Mouse (Mus musculus): ENCODE measurements around the gene Spcs2. TPM values are rescaled to one million over a fixed set of nuclear protein-coding genes. Genes with fewer than 3 reads are reported as not detected.

The Spcs2 gene
- total RNA-seq, 4 experiments from 2014 or later = 80.9 to 103 (median 97.5) TPM

DNA sequence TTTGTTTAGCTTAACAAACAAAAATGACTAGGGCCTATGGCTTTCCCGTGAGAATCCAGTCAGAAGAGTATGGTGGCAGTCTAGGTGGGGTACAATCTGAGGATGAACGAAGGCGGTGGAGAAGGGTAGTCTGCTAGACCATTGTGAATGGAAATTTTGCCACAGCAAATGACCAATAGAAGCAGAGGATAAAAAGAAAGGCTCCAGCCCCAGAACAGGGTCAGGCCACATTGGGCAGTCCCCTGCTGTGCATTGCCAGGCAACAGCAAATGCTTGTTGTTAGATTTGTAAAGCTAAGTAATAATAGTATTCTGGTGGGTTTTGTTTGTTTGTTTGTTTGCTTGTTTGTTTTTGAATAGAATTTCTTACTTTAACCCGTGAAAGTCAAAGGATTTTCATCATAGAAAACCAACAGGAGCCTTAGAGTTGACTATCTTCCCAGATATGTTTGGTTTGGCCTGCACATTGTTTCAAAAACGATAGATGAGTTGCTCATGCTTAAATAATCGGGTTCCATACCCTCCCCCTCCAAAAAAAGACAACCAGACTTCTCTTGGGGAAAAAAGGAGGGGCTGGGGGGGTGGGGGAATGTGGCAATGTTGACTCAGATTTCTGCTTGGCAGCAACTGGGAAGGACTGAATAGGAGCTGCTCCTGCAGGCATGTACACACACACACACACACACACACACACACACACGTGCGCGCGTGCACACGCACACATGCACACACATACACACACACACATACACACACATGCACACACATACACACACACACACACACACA lies 1.2 kb upstream of the Spcs2 start:
- no peak for DNase-seq (ENCODE audit: low spot score in 2 of 2)

DNA sequence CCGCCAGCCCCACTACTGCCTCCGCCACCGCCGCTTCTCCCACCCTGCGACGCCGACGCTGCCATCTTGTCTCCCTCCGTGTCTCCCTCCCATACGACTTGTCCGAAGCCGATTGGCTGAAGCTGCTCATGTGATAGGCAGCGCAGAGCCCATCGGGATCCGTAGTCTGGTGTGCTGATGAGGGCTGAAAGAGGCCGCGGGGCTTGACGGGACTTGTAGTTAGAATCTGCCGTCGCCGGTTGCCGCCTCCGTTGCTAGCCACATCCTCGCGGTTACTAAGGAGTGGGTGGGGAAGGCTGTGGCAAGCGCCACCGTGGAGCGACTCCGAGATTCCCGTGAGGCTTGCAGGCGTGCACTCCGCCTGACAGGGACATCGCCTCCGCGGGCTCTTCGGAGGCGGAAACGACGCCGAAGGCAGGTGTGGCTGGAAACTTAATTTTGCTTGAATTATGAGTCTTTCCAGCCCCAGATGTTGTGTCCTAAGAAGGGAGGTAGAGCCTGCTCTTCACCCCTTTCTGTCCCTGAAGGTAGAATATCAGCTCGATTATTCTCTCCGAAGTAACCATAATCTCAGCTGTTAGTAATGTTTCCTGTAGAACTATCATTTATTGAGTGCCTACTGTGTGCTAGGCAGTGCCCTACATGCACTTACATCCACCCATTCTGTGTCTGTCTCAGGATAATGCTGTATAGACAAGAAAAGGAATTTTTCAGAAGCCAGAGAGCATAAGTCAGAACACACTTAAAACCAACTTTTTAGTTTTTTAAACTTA lies 4.3 kb downstream of the Spcs2 start, which contains the start of gene Xrra1:
Xrra1 (plus strand) TSS at position 304 of the 773 bp plus-strand sequence.
- DNase-seq (ENCODE audit: low spot score in 2 of 2) = peak; percentile 92 to 94

DNA sequence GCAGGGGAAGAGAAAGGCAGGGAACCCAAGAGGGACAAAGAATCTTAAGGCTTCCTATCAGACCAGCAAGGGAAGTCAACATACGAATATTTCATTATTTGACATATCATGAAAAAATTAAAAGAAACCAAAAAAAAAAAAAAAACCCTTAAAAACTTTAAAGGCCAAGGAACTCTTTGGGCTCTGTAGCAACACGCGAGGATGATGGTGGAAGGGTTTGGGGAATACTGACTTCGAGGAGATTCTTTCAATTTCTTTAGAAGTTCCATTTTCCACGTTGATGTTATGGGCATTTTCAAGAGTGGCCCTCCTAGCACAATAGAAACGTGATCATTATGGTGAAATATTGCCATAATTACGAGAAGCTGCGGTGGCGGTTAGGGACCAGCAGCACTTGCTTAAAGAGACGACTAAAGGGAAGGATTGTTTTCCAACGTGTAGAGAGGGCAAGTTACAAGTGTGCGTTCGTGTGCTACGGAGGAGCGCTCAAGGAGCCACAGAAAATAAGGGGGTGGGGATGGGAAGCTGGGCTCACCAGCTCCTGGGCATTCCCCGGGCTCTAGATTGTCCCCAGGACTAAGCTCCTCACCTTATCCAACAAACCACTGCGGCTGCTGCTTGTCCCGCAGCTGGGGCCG lies 5.0 kb downstream of the Spcs2 start:
- DNase-seq (ENCODE audit: low spot score in 2 of 2) = no peak

DNA sequence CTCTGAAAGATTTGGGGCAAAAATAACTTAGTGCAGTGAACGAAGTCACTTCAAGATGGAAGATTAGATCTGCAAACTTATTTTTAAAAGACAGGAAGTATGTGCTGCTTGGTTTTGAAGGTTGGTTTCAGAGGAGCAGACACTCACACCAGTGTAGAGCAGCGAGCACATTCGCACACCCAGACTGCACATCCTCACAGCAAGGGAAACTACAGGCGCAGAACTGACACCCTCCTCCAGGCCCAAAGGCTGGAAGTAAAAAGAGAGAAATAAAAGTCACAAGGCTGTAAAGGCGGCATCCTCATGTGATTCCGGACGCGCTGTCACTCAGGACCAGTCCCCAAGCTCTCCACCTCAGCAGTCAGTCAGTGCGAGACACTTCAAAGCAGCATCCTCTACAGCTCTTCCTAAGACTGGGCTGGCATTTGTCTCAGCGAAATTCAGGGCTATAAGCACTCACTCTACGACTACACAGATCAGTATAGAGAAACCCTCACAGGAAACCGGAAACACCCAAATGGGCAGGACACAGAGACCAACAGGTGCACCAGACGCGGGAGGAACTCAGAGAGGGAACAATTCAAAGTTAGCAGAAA lies 6.9 kb downstream of the Spcs2 start:
- DNase-seq (ENCODE audit: low spot score in 2 of 2) = no peak

DNA sequence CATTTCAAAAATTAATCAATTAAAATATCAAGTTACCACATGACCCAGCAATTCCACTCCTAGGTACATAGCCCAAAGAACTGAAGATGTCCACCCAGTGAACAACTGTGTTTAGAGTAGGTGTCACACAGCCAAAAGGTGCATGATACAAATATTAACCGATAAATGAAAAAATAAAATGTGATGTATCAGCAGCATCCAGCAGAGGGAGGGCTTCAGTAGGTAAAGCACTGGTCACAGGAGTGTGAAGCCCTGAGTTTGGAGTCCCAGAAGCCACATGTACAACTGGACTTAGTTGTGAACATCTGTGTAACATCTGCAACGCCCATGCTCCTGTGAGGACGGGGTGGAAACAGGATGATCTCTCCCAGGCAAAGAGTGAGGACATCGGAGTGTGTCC lies 9.0 kb downstream of the Spcs2 start:
- no peak for DNase-seq (ENCODE audit: low spot score in 2 of 2)

DNA sequence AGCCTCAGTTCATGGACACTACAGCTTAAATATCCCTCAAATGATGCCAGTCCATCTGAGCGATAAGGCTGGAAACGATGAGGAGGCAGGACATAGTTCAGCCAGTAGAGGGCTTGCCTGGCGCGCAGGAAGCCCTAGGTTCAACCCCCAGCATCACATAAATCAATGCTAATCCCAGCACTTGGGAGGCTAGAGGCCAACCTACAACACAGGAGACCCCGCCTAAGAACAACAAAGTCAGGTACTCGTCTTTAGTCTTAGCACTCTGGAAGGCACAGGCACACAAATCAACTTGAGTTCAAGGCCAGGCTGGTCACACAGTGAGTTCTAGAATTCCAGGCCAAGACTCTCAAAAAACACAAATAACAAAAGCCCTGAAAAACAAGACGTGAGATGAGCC lies 9.9 kb downstream of the Spcs2 start:
- DNase-seq (ENCODE audit: low spot score in 2 of 2) = no peak

DNA sequence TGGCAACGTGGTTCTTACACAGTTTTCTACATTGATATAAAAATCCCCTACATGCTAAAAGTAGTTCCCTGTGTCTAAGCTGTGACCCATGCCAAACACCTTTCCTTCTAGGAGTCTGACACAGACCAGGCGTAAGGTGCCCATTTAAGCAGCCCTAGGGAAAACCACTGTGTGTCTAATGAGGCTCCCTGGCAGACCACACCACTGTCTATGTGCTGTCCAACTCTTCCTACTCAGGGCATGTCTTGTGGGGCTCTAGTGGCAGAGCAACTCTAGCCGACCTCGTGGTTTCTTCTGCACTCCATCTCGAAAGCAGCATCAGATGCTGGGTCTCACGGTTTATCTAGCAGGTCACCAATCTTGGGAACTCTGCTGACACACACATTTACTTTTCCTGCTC lies 11.6 kb downstream of the Spcs2 start:
- no peak for DNase-seq (ENCODE audit: low spot score in 2 of 2)

DNA sequence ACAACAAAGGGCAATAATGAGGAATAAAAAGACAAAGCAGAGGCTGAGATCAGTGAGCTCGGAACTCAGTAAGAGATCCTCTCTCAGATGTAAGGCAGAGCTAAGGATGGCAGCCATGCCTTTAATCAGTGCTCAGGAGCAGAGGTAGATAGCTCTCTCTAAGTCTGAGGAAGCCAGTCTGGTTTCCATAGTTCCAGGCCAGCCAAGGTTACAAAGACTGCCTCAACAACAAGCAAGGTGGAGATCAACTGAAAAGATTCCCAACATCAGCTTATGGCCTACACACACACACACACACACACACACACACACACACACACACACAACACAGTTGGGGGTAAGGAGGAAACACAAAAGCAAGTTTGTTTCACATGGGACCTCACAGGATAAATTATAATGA lies 12.1 kb downstream of the Spcs2 start:
- DNase-seq (ENCODE audit: low spot score in 2 of 2) = no peak

DNA sequence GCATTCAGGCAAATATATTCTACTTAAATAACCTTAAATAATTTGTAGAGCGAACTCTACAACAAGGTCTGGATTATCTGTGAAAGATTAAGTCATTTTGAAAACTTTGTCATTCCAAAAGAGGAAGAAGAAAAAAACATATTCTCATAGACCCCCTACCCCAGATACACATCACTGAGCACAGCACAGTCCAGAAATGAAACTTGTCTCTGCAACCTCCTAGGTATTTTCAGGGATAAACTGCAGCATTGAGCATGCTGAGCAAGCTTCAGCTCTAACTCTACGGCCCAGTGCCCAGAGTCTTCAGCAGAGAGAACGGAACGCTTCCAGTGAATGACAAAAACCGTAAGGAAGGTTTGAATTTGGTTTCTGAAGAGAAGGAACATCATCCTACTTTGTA lies 12.7 kb downstream of the Spcs2 start:
- no peak for DNase-seq (ENCODE audit: low spot score in 2 of 2)

DNA sequence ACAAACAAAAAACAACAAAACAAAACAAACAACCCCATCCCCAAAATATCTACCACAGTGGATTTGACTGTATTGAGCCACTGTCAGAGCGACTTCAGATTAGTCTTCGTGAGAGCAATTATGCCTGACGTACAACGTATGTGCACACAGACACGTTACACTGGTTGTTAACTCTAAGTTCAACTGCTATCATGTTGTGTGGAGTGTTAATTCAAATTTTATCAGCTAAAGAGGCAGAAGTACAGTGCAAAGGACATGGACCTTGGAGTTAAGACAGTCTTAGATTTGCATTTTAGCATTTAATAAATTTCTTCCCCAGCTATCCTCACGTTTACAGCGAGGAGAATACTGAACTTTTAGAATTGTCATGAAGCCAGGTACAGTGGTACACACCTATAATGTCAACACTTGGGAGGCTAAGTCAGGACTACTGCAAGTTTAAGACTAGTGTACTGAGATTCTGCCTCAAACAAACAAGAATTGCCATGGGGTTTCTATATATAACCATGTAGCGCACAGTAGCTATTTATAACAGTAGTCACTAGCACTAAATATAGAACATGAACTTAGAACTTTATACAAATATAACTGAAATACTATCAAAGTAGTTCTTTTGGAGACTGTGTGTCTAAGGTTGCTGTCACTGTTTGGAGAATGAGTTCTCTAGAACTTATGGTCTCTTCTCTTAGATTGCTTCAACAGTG lies 17.6 kb downstream of the Spcs2 start:
- no peak for DNase-seq (ENCODE audit: low spot score in 2 of 2)

DNA sequence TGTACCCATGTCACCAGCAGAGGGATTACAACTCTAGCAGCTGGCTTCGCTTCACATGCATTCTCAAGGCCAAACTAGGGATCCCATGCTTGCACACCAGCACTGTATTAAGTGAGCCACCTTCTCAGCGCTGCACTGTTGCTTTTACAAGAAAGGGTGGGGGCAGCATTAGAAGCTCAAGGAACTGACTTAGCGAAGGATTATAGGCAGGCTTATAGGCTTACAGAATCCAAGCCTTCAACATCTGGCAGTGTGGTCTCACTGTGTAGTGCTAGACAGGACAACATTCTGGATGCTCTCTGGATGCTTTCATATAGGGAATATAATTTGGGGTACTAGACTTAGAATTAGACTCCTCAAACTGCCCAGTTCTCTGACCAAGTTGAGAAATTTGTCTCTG lies 25.0 kb downstream of the Spcs2 start:
- no peak for DNase-seq (ENCODE audit: low spot score in 2 of 2)

DNA sequence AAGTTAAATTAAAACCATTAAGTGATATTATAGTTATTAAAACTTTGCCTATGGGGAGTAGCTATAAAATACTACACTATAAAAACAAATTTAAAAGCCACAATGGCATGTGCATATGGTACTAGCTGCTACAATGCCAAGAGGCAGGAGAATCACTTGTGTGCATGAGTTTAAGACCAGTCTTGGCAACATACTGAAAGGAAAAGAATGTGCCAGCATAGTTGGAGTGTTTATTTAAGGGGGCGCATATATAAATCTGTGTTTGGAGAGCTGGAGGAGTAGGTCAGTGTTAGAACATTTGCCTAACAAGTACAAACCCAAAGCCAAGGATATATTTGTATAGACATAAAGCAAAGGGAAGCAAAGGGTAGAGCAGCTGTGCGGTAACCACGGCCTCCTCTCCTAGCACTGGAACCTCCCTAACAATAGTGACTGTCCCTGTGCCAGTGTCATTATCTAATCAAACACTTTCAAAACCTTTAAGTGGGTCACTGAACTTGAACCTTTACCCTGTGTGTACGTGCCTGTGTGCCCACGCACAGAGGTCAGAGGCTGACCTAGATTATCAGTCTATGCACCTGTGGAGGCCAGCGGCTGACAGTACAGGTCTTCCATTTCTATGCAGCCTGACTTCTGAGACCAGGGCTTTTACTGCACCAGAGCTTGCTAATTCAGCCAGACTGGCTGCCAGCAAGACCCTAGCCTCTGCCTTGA lies 25.7 kb downstream of the Spcs2 start:
- DNase-seq (ENCODE audit: low spot score in 2 of 2) = no peak

DNA sequence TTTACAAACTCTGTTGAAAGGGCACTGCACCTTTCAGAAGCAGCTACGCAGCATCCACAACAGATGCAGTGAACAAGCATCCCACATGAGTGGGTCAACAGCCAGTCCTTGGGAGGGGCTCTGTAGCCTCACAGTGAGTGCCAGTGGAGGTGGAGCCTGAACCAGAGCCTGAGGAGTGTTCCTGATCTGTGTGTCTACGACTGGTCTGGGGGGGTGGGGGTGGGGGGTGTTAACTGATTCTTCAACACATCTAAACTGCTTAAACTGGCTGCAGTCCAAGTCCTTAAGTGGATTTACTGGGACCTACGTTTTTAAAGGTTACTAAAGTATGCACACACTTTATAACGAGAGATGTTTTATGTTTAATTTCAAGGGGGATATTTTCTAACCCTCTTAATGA lies 26.5 kb downstream of the Spcs2 start:
- DNase-seq (ENCODE audit: low spot score in 2 of 2) = no peak

DNA sequence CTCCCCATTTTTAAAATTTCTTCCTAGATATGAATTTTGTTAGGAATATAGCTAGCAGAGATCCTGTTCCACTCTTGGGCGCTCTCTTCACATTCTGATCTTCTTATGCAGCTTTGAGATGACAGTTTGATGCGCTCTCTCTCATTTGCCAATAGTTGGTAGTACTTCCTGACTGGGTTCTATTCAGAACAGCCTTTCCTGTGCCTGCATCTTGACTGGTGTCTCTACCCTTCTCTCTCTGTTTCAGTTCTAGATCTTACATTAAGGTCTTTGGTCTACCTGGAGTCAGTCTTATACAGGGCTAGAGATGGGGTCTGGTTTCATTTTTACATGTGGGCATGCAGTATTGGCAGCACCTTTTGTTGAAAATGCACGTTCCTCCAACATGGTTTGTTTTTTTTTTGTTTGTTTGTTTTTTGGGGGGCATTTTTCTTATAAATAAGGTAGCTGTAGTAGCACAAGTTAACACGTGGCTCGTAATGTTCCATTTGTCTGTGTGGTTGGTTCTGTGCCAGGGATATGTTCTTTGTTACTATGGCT lies 28.9 kb downstream of the Spcs2 start:
- DNase-seq (ENCODE audit: low spot score in 2 of 2) = no peak

DNA sequence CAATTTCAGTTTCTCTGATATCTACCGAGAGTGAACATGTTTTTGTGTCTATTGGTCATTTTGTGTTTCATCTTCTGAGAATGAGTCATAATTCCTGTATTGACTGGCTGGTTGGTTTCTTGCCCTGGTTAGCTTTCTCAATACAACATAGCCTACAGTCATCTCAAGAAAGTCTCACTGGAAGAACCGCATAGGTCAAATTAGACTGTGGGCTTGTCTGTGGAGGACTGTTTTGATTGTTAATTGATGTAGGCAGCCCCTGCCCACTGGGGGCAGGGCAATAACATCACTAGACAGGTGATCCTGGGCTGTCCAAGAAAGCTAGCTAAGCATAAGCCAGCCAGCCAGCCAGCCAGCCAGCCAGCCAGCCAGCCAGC lies 29.4 kb downstream of the Spcs2 start:
- no peak for DNase-seq (ENCODE audit: low spot score in 2 of 2)

DNA sequence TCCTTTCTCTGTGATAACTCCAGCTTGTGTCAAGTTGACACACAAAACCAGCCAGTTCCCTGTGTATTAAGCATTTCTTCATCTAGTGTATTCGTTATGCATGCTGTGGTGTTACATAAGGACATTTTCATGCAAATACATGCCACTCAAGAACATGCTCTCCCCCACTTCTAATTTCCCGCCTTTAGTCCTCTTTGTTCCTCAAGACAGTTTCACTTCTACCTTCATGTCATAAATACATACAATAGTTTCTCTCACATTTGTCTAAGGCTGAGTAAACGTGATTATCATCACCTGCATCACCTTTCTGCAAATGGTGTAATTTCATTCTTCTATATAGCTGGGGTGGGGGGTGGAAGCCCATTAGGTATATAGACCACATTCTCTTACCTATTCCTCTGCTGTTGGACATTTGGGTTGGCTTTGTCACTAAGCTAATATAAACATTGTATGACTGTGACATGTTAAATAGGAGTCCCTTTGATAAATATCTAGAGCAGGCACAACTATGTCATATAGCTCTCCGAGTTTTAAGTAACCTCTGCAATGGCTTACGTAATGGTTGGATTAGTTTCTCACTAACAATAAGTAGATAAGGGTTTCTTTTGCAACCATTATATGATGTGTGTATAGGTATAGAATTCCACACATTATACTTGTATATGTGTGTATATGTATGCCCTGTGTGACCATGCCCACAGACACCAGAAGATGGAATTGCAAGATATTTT lies 30.0 kb downstream of the Spcs2 start:
- DNase-seq (ENCODE audit: low spot score in 2 of 2) = no peak

DNA sequence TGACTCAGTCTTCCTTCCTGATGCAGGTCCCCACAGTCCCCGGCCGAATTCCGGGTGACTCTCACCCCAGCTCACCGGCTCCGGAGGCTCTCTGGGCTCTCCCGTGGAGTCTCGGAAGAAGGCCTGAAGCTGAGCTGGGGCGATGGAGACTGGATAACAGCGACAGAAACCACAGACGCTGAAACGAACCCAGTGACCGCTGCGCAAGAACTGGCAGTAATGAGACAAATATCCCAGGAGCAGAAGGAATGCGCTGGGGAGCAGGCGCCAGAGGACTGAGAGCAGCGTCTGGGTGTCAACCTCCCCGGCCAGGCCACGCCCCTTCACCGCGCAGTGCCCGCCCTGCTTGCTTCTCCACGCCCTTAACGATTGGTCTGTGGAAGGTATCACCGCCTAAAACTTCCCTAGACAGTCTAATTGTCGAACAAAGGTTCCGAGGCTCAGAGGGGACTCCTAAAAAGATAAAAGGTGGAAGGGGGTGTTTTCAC lies 35.1 kb downstream of the Spcs2 start, which contains the start of gene Neu3:
Neu3 (minus strand) TSS at position 335 of the 488 bp plus-strand sequence.
- peak; percentile 90 to 95 for DNase-seq (ENCODE audit: low spot score in 2 of 2)

DNA sequence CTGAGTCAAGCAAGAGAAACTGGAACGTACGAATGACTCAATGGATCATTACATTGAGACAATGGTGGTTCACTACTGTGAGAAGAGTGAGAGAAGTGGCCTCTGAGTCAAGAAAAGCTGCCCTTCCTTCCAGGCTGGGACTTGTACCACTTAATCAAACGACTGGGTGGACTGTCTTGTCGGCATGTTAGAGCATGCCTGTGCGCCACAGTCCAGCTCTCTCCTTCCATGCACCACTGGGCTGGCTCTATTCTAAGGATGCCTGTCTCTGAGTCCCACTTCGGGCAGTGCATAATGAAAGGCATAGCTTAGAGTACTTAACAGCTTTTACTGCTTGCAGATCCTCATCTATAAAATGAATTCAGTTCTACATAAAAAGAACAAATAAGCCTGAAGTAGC lies 37.2 kb downstream of the Spcs2 start:
- no peak for DNase-seq (ENCODE audit: low spot score in 2 of 2)

DNA sequence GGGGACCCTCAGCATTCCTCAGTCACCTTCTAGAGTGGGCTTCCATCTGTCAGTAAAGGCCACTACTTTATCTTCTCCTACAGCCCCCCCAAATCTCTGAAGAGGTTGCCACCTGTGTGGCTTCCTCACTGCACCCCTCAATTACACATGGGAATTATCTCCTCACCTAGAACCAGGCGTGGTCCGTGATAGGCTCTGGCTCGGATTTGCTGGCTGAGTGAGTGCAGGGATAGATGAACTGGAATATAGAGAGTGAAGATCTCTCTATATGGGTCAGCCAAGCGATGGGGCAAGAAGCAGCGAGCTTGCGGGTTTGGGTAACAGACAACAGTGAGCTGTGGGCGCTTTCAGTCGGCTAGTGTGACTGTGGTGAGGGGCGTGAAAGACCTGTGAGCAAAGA lies 37.8 kb downstream of the Spcs2 start:
- DNase-seq (ENCODE audit: low spot score in 2 of 2) = no peak

Measured in gastrocnemius, adult 8-10 months (tissue).